Mouse (Mus musculus) heart, adult 18-20 months (tissue): ENCODE results near the gene Tram2. TPM values are rescaled to one million over a fixed set of nuclear protein-coding genes. Genes with fewer than 3 reads are reported as not detected.

Experiments used
- DNase-seq, 2 experiments: peaks; one replicate each; pipeline ENCODE4 v3.0.0; 2021 to 2022; ENCODE audit warnings: mixed read lengths in 1 of 2
- total RNA-seq, 2 experiments: library from RNA; stranded (reverse); gene quantifications; 2 replicates each; pipeline ENCODE4 v1.2.3; 2021

Tram2 gene
- total RNA-seq, 2 experiments from 2014 or later: 3.9 to 5.2 TPM

- no peak for DNase-seq
These were observed 105.6 kb downstream of the Tram2 start for GRCm38 (mm10) chr1:20973389-20973788.

GRCm38 (mm10) chr1:20969642-20970041 lies 109.4 kb downstream of the Tram2 start:
- no peak for DNase-seq

- DNase-seq: no peak
These were observed 124.2 kb downstream of the Tram2 start for GRCm38 (mm10) chr1:20954876-20955275.

GRCm38 (mm10) chr1:20951799-20952198 lies 127.2 kb downstream of the Tram2 start:
- no peak for DNase-seq

- DNase-seq: peak; percentile 93 to 95
These were observed 127.7 kb downstream of the Tram2 start, which contains the start of gene Efhc1 for GRCm38 (mm10) chr1:20951300-20951763. Gene Efhc1 (plus strand): TSS chr1:20951626.

Other genes starting within 250 kb of the Tram2 start
- 1 to 10 TPM in 1 of 2 experiments, under 1 TPM in 1; 0.79 to 1.4 TPM for gene Paqr8, start 188.6 kb downstream of the Tram2 start, total RNA-seq
- under 1 TPM; 0.32 to 0.82 TPM for gene Efhc1, start 127.6 kb downstream of the Tram2 start, total RNA-seq
- 1 to 10 TPM; 2.5 to 3.4 TPM for gene Tmem14a, start 139.3 kb upstream of the Tram2 start, total RNA-seq
- 10 to 100 TPM; 11.0 to 16.5 TPM for gene Gsta3, start 161.4 kb upstream of the Tram2 start, total RNA-seq